Mouse (Mus musculus): ENCODE results near the gene Mrpl51.
"Not testable (repeated sequence)": the region's sequence is repeated elsewhere in the genome, so short reads cannot be mapped to it uniquely, and the experiment has no call there.

Mrpl51 gene

DNA sequence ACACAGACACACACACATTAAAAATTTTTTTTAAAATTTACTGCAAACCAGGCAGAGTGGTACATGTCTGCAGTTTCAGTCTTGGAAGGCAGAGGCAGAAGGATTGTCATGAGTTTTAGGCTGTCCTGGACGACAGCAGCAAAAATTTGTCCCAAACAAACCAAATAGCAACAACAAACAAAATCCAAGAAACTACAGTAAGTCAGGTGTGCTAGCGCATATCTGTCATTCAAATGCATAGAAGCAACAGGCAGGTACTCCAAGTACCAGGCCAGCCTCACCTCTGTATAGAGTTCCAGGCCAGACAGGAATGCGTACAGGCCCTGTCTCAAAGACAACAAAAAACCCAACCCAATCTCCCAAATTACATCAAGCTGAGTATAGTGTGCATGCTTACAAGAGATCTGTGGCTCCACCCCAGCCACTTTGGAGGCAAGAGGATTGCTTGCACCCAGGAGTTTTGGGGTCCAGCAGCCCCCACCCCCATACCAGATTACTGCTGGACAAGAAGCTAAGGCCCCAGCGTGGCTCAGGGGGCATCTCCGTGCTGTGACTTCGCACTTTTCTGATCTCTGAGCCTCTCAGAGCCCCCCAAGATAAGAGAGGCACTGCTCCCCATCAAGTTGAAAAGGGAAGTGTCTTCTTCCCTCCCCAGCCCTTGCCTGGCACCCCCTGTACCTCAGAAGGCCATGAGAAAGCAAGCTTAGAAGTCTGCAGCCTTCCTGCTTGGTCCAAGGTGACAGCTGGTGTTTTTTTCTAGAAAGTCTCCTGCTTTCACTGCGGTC, 31.6 kb upstream of the Mrpl51 start:
- in situ Hi-C loops (cut with MboI, MseI): no loop called here

DNA sequence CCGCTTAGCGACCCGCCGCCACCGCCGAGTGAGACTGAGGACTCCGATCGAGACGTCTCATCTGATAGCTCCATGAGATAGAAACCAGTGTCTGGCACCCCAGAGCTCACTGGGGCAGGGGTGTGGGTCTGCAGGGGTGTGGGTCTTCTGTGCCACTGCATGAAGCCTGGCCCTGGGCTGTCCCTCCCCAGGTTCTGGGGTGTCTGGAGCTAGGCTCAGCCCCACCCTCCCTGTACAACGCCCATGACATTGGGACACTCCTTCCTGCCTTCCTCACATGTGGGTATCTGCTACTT, 31.1 kb upstream of the Mrpl51 start:
- in situ Hi-C loops (cut with MboI, MseI): no loop called here

DNA sequence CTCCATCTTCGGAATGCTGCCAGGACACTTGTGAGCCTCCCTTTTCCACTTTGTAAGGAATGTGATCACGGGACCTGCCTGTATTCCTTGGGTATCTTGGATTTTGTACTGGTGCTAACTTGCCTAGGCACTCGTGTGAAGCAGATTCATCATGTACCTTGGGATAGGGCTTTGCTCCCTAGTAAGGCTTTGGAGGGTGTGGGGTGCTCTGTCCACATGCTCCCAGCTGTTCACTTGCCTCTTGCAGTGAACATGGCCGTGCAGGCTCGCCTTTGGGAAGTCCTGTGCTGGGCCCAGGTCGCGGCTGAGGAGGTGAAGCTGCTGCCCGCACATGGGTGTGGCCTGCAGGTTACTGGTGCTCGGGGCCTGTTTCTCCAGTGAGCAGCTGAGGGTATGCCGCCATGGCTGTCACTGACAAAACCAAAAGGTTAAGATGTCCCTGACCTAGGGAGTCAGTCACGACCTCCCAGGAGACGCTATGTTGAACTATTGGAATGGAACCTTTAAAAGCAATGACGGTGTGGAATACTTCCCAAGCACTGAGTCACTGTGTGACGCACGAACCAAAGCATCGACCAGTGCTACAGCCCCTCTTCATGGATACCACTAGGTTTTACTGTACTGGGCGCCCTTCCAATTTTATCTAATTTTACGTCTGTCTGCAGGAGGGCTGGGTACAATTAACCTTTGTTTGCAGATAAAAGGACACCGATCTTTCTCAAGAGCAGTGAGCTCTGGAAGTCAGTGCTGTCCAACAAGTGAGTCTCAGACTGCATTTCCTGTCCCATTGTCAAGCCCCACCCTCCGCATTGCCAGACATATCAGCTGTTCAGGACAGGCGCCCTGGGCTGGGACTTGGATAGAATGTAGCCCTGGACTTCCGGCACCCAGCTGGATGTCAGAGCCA, 30.5 kb upstream of the Mrpl51 start:
- in situ Hi-C loops (cut with MboI, MseI): no loop called here

DNA sequence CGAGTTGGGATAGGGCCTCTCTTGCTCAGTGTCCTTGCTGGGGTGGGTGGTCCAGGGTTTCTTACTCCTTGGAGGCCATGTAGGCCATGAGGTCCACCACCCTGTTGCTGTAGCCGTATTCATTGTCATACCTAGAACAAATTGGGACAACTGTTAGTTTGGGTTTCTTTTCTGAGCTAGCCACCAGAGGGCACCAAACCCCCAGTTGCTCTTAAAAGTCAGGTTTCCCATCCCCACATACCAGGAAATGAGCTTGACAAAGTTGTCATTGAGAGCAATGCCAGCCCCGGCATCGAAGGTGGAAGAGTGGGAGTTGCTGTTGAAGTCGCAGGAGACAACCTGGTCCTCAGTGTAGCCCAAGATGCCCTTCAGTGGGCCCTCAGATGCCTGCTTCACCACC, 29.6 kb upstream of the Mrpl51 start:
- in situ Hi-C loops (cut with MboI, MseI): not testable (repeated sequence)

DNA sequence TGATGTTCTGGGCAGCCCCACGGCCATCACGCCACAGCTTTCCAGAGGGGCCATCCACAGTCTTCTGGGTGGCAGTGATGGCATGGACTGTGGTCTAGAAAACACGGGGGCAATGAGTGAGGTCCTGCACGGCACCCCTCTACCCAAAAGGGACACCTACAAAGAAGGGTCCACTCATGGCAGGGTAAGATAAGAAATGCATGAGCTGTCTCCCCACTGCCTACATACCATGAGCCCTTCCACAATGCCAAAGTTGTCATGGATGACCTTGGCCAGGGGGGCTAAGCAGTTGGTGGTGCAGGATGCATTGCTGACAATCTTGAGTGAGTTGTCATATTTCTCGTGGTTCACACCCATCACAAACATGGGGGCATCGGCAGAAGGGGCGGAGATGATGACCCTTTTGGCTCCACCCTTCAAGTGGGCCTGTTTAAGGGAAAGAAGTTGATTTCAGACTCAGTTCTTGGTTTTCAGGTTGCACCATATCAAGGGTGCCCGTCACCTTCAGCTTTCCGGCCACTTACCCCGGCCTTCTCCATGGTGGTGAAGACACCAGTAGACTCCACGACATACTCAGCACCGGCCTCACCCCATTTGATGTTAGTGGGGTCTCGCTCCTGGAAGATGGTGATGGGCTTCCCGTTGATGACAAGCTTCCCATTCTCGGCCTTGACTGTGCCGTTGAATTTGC, 28.8 kb upstream of the Mrpl51 start:
- in situ Hi-C loops (cut with MboI, MseI): not testable (repeated sequence)

DNA sequence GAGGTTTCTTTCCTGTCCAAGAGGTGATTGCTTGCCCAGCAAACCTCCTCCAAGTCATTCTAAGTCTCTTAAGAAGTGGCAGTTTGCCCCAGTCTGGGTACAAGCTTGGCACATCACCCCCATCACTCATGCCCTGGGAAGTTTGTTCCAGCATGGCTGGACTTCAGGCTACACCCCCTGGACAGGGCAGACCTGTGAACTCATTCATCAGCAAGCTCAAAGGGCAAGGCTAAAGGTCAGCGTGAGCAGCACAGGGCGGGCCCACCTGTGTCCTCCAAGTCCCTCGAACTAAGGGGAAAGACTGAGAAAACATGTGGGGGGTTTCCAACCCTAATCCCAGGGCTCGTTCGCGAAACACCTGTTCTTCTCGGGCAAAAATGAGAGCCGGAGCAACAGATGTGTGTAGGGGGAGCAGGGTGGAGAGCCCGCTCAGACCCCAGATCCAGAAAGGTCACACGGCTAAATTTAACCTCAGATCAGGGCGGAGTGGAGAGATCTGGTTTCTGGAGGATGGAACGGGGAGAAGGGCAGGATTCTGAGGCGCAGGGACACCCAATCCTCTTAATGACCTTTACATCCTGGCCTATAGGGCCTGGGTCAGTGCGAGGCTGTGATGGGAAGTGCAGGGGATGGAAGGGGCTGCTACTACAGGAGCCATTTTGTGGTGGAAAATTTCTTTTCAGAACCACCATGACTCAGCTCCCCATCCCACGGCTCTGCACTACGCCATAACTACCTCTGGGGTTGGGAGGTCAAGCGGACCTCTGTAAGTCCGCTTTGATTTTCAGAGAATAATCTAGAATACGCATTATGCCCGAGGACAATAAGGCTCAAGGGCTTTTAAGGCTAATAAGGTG, 27.6 kb upstream of the Mrpl51 start:
- in situ Hi-C loops (cut with MboI, MseI): no loop called here

DNA sequence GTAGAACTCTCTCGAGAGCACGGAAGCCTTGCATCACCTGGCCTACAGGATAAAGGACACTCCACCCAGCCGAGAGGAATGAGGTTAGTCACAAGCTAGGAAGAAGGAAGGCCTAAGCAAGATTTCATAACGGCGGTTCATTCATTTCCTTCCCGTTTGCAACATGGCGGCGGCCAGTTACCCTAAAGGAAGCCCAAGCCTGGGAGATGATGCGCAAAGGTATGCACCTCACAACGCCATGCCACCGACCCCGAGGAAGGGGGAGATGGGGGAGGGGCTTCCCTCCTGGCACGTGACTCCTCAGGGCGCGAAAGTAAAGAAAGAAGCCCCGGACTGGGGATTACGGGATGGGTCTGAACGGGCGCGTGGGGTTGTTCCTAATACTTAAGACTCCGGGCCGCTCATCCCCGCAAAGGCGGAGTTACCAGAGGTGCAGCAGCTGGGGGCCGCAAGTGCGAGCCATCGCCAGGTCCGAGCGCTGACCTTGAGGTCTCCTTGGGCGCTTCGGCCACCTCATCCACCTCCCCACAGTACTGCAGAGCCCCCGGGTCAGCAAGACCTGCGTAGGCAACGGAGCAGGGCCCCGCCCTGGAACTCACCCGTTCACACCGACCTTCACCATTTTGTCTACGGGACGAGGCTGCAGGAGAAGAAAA, 26.8 kb upstream of the Mrpl51 start:
- in situ Hi-C loops (cut with MboI, MseI): no loop called here

DNA sequence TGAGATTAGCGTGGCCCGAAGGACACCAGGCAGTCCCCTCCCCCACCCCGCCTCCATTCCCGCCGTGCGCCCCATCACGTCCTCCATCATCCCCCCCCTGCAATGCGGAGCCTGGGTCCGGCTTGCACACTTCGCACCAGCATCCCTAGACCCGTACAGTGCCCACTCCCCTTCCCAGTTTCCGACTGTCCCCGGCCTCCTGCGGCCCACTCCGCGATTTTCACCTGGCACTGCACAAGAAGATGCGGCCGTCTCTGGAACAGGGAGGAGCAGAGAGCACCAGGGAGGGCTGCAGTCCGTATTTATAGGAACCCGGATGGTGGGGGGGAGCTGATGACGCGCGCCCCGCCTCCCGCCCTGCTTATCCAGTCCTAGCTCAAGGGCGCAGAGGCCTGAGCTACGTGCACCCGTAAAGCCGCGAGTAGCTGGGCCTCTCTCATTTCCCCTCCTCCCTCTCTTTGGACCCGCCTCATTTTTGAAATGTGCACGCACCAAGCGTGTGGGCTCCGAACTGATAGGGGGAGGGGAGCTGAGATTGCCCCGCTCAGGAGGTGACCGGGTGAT, 26.2 kb upstream of the Mrpl51 start:
- in situ Hi-C loops (cut with MboI, MseI): no loop called here

DNA sequence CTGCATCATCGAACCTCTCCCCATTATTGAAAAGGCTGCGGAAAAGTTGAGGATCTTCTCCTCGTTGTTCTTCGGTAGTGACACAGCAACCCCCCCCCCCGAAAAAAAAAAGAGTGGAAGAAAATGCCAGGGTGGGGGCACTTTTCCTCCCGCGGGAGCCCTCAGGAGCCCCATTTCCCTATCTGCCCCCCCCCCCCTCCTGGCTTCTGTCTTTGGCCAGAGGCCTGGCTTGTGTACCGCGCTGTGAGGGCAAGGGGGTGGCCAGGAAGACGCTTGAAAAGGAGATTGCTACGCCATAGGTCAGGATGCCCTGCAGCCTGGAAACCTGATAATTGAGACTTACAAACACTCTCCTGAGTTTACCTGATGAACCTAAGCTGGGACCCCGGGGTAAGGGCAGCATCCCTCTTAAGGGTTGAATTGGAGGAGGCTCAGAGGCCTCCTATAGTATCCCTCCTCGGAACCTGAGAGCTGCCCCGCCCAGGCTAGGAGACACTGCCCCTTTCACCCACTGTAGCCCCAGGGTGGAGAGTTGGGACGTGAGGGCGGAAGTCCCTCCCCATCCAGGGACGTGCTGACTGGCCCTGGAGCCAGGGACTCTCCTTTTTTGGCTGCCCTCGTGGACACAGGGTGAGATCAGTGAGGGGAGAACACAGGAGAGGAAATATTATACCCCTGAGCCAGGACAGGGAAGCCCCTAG, 25.4 kb upstream of the Mrpl51 start, which contains the start of gene Gapdh:
Gene Gapdh (minus strand): TSS at position 417 of the 701 bp plus-strand sequence.
- in situ Hi-C loops (cut with MboI, MseI): no loop called here

DNA sequence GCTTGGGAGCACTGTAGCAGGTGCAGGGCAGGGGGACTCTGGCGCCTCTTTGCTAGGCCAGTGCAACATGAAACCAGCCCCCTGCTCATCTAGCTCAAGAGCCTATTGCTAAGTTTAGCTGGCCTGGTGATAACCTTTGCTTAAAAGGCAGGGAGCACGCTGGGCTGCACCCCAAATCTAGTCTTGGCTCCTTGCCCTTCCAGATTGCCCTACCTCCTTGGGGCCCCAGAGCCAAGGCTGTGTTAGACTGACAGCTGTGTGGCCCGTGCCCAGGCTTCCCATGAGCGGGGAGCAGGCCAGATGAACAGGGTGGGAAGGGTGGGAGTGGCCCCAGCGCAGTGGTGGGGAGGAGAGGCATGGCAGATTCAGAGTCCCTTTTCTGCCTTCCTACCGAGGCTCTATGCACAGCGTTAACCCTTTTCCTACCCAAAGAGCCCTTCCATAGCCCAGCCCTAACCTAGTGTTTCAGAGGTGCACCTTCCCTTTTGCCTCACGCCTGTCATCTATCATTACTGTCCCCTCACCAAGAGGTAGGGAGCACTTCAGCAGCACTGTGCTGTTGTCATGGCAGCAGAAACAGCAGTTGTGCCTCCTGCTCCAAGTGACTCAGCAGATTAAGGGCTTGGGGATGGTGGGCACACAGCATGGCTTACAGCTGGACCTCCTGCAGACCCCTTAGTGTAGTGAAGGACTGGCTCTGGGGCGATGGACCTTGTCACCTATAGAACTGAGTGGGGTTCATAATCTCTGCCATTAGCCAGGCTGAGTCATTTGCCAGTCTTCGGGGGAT, 24.5 kb upstream of the Mrpl51 start:
- in situ Hi-C loops (cut with MboI, MseI): no loop called here

DNA sequence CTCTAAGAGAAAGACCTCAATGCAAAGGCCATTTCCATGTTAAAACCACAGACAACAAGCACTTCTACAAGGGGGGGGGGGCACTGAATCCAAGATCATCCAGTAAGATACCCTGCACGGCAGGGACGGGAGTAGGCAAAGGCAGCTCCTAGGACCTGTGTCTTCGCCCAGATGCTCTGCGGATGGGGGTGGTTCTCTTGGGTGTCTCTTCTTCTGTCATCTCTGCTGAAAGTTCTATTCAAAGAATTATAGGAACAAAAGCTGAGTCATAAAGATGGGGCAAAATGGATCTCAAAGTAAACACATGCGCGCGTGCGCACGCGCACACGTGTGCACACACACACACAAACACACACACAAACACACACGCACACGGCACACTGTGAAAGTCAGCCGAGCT, 23.5 kb upstream of the Mrpl51 start:
- in situ Hi-C loops (cut with MboI, MseI): no loop called here

DNA sequence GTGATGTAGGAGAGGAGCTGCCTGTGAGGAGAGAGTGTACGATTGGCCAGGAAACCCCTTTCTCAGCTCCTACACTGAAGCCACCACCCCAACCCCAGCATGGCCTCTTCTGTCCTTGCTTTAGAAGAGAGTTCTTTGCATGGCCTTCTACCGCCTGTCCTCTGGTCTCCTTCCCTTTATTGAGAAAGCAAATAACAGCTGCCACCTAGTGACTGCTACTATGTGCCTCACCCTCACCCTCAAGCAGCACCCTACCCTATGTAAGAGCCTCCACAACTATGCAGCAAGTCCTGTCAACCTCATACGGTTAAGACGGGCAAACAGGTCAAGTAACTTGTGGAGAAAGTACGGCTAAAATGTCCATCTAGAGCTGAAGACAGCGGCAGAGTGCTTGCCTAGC, 21.4 kb upstream of the Mrpl51 start:
- in situ Hi-C loops (cut with MboI, MseI): loop anchor here (5.0 kb wide), 1 partner anchor 48 kb away; no protein-coding TSS in a partner anchor

DNA sequence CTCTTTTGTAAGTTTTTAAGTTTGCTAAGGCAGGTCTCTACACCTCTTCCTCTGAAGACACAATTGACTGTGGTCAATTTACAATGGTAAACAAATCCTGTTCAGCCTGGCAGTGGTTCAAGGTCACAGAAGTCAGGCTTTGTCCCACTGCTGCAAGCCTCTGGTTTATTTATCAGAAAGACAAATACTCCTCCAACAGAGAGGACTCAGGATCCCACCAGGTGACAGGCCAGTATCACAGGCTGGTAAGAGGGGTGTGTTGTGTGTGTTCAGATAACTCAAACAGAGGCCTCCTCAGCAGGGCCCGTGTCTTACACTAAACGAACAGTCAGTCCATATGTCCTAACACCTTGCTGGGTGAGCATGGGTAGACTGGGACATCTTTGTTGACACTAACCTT, 19.1 kb upstream of the Mrpl51 start:
- in situ Hi-C loops (cut with MboI, MseI): loop anchor here (5.0 kb wide), 1 partner anchor 50 kb away; no protein-coding TSS in a partner anchor

DNA sequence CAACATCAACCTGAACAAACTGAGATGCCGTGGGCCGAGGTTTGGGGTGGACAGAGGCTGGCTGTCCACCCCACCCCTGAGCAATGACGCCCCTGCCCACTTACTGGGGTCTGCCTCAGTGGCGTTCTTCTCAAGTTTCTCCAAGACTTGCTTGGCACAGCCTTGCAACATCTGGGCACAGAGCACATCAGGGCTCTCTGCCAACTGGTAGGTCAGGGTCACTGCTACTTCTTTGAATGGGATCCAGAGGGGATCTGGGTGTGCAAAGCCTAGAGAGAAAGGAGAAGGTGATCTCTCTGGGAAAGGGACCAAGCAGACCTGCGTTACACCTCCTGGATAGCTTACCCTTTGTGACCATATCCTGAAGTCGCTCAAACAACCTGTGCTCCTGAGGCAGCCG, 18.3 kb upstream of the Mrpl51 start:
- in situ Hi-C loops (cut with MboI, MseI): loop anchor here (5.0 kb wide), 1 partner anchor 51 kb away; no protein-coding TSS in a partner anchor

DNA sequence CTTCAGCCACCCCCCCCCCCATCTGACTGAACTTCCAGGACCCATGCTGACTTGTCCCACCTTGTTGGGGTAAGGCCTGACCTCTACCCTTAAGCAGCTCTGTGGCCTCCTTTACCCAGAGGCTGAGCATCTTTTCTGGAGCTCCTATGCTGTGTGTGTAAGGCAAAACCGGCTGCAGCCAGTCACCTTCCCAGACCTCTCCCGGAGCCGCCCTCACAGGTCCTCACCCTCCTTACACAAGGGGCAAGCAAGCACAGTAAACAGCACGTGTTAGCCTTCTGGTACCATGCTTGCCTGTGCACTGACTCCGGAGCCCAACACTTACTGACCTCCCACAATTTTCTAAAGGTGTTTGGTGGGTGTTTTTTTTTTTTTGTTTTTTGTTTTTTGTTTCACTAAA, 16.1 kb upstream of the Mrpl51 start:
- in situ Hi-C loops (cut with MboI, MseI): no loop called here

DNA sequence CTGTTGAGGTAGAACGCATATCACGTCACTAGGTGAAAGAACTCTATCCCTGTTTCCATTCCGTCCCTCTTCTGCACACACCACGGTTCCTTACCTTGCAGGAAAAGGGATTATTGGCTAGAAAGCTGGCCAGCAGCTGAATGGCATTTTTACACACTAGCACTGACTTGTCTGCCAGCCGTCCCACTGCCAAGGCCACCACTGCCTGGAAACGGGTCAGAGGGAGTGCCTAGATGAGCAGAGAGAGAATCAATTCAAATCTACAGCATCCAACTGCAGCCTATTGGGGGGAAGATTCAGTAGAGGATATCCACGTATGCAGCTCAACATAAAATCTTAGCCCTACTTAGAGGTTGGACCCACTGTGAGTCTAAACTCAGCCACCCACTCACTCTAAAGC, 12.0 kb upstream of the Mrpl51 start:
- in situ Hi-C loops (cut with MboI, MseI): no loop called here

DNA sequence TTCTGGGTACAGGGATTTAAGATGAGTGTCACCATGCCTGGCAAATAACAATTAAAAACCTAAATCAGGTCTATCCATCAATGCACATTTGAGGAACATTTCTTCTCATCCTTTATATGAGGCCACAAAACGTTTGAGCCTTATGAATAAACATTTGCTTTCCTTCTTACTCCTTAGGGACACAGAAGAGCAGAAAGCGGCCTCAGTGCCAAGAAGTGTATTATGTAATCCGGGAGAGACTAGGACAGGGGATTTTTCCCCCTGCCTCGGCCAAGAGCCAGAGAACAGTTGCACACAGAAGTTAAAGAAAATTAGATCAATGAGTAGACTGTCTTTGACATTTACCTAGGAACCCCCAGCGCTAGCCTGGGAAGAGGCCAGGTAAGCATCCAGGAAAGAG, 9.5 kb upstream of the Mrpl51 start:
- in situ Hi-C loops (cut with MboI, MseI): no loop called here

DNA sequence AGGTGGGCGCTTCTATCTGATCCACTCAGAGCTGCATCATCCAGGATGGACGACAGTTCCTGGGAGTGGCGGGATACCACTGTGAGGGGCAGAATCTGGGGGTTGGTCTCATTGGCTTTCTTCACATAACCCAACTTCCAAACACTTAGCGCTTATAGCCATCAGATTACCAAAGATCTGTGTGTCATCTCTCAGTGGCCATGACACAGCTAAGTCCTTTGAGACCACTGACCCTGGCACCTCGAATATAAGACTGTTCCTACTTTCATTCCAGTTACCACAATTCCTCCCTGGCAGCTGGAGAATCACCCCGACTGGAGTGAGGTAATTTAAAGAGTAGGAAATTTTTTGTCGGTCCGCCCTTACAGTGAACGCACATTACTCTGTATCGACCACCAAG, 5.4 kb upstream of the Mrpl51 start:
- in situ Hi-C loops (cut with MboI, MseI): no loop called here

DNA sequence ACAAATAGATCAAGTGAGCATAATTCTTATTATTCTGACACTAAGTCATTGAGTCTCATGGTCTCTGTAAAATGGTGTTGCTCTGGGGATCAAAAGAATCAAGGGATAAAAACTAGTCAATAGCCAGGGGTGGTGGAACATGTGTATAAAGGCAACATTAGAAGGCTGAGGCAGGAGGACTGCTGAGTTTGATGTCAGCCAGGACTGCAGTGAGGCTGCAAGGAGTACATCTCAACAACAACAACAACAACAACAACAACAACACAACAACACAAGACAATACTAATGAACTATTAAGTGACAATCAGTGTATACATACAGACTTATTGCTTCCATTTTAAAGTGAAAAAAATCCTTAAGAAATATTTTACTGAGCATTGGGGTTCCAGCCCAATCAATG, 785 bp upstream of the Mrpl51 start:
- in situ Hi-C loops (cut with MboI, MseI): no loop called here

All from T-helper 2 cell (primary cell).